Mouse (Mus musculus): ENCODE results near the gene Cfap97d2.

DNA sequence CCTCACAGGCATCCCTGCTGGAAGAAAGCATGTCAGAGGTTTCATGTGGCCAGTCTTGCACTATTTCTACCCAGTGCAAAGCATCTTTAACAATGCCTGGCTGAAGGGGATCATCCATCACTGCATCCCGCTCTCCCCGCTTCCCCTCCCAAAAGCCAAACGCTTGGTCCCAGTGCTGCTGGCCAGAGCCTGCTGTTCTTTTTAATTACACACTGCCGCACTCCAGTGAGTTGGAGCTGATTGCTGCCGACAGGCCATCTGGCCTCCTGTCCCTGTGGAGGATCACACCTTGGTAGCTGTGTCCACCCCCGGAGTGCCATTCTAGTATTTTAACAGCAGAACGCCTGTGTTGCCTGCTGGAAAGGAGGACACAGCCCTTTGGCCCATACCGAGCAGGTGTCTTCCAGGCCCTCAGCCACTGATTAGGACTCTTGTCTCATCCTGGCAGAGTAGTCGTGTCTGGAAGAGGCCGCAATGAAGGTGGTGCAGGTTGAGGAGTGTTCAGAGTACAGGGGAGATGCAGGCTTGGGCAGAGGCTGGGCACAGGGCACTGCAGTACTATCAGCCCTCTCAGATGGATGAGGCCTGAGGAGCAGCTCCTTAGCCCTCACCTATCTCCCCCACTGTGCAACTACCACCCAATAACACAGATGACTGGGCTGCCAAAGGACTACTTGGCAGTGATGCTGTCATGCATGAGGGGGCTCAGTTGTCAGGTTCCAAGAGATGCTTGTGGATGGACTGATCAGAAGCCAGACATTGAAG, 13.2 kb upstream of the Cfap97d2 start:
- TF ChIP-seq CTCF (IDR thresholded peaks at IDR 0.05; ENCODE audit: extremely low read depth, insufficient read length, insufficient replicate concordance, low read depth, low read length), result no peak
- TF ChIP-seq POLR2A (IDR thresholded peaks at IDR 0.05; ENCODE audit: low read depth, low read length), result no peak
